Mouse (Mus musculus): Measurements from ENCODE around the gene Tigd2.
"Not testable (repeated sequence)": the region's sequence is repeated elsewhere in the genome, so short reads cannot be mapped to it uniquely, and the experiment has no call there.

The Tigd2 gene

DNA sequence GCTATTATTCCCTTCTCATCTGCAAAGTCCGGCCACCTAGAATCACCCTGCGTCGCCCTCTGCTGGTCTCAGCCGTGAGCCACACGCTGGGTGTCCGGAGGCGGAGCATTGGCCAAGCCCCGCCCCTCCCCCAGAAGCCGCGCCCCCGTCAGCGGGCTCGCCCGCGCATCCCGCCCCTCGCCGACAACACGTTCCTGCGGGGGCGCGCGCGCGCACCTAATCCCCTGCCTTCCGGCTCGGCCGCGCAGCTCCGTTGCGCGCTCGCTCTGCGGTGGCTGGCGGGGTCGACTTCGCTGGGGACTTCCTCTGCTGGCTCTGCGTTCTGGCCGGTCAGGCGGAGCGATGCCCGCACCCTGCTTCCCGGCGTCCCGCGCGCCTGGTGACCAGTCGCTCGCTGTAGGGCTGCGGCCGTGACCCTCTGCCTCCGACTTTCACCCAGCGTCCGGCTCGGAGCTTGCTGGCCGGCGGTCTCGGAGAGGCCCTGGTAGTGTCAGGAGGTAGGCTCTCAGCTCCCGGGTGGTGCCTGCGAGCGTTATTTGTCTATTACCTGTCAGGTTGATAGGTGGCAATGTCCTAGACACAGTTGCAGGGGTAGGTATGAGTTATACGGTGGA, at the start of gene Tigd2:
TSS of gene Tigd2 (plus strand) at position 186 of the 614 bp plus-strand sequence.
- peak; percentile 88 for DNase-seq (ENCODE audit: low read depth)

DNA sequence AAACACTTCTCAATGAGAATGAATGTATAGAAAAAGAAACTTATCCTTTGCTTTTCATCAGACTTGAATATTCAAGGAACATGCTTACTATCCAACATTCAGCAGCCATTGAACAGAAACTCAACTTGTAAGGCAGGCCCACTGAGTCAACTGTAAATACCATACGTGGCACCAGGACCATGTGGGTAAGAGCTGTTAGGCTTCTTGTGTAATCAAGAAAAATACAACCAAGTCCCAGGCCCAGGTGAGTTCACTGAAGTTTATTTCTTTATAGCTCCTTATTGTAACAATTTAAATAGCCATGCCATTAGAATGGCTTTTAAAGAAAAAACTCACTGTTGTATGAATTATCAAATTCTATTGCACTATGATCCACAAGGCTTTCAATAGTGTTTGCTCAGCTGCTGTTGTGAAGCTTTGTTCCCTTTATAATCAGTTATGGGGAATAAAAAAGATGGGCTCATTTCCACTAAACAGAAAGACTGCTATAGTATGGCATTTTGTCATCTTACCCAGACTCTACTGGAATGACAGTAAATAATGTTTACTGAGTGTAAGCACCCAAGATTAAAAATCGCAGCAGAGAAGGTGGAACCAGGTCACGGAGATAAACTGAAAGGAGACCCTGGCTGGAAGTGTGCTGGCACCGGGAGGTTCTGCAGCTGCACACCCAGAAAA, 46.7 kb upstream of the Tigd2 start:
- DNase-seq (ENCODE audit: low read depth), result no peak

DNA sequence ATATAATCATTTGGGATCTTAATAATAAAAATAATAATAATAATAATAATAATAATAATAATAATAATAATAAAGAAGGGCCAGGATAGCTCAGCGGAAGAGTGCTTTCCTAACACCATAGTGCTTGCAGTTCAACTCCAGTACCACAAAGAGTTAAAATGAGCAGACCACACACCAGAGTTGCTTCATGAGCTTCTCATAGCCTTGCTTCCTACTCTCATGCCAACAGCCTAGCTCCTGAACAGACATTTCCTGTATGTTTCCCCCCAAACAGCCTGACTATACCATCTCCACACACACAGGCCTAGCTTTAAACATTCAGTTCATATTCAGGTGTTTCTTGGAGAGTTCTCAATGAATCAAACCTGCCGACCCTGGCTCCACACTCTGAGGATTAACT, 45.8 kb upstream of the Tigd2 start:
- peak; percentile 29 for DNase-seq (ENCODE audit: low read depth)

DNA sequence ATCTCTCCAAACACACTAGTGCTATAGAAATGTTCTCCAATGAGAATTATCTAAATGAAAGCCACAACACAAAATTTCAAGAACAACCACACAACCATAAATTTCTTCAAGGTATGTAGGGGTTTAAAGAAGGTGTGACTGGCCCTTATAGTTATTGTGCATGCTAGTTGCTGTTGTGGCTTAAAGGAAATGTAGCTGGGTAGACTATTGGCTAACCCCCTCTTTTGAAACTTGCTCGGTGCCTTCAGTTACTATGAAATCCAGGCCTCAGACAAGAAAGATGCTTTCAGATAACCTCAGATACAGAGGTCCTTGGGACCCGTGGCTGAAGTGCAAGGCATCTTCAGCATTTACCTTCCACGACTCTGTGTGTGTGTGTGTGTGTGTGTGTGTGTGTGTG, 45.3 kb upstream of the Tigd2 start:
- DNase-seq (ENCODE audit: low read depth), result peak; percentile 28

DNA sequence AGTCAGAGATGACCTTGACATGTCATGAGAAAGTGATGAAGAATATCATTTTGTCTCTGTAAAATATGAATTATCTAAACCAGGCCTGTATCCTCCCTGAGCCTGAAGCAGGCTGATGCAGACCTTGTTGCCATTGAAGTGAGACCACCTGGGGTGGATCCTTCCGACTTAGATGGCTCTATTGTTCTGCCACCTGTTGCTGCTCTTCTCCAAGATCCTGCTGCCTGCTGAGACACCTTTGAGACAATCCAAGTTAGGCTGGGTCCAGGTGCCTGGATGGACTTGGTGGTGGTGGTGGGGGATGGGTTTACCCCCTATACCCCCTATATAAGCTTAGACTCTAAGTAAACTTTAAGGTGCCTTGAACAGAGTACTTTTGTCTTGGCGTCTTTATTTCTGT, 39.7 kb upstream of the Tigd2 start:
- DNase-seq (ENCODE audit: low read depth), result no peak

DNA sequence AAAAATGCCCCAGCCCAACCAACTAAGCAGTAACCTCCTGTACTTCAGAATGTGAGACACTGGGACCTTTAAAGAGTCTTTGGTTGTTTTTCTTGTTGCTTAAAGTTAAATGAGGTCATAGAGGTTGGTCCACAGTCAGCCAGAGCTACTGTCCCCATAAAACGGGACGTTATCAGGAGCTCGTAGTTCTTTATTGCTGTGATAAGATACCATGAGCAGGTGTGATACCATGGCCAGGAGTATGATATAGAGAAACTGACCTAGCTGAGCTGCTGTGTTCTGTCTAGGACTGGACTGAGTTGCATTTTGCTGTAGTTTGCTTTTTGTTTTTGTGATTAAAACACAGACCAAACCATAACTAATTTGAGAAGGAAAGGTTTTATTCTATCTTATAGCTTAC, 37.4 kb upstream of the Tigd2 start:
- DNase-seq (ENCODE audit: low read depth), result no peak

DNA sequence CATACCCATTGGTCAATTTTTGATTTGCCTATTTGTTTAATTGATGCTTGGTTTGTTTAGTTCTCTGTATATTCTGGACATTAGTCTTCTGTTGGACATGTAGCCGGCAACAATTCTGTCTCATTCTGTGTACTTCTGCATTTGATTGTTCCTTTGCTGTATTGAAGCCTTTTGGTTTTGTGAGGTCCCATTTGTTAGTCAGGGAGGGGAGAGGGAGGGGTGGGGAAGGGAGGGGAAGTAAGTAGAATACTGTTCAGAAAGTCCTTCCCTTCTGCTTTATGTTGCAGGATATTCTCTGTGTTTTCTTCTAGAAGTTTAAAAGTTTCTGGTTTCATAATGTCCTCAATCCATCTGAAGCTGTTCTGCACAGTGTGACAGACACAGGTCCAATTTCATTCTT, 34.7 kb upstream of the Tigd2 start:
- DNase-seq (ENCODE audit: low read depth), result no peak

DNA sequence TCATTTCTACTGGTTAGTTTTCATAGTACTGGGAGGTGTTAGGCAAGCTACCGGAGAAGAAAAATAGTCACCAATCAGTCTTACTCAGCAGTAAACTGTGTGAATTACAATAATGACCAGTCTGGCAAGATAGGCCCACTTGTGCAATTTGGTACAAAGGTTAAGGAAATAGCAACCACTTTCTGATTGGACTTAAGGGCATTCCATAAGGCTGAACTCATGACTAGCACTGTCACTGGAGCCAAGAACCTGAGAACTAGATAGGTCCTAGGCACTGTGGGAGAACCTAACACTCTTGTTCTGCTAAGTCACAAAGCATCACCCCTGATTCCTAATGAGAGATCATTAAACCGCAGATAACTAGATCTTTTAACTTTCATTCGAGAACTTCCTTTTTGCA, 30.6 kb upstream of the Tigd2 start:
- no peak for DNase-seq (ENCODE audit: low read depth)

DNA sequence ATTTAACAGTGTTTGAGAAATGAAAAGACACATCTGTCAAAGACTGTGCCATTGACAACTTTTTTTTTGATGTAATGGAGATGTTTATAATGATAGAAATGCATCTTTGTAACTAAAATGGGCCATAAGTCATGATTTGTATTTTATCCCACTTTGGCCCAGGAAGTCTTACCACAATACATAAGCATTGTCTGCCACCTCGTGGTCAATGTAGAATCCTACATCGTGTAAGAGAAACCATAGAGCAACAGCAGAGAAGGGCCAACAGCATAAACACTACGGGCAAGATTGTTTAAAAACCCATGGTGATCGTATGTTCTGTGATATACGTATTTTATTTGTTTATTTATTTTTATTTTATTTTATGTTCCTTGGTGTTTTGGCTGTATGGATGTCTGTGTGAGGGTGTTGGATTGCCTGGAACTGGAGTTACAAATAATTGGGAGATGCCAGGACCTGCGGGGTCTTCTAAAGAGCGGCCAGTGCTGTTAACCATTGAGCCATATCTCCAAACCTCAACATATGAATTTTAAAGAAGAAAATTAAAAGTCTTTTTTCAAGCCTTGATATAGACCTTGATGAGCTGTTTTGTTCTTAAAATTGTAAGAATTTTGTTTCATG, 28.2 kb upstream of the Tigd2 start:
- peak; percentile 86 for DNase-seq (ENCODE audit: low read depth)

DNA sequence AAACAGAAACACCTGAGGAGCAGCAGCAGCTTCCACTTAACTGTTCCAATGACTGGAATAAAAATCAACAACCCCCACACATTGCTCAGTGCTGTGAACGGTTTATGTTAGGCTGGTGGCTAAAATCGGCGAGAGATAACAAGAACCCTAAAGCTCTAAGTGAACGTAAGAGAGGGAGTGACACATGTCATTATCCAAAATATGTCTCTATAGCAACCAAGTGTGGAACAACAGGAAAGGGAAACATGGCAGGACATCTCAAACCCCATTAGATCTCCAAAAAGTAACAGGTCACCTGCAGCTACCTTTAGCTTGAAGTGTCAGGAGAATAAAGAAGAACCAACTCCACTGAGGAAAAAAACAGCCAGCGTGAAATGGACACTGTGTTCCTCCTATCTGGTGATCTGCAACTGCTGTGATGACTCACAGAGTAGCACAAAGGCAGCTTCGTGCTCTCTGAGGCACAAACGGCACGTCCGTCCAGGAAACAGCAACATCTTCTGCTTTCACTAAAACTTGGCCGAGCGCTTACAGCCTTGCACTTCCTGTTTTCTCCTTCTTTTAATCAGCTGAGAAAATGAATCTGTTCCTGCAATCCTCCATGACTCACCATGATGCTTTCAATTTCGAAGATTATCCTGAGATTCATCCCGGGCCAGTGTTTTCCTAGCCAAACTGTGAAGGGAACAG, 23.5 kb upstream of the Tigd2 start:
- peak; percentile 89 for DNase-seq (ENCODE audit: low read depth)

DNA sequence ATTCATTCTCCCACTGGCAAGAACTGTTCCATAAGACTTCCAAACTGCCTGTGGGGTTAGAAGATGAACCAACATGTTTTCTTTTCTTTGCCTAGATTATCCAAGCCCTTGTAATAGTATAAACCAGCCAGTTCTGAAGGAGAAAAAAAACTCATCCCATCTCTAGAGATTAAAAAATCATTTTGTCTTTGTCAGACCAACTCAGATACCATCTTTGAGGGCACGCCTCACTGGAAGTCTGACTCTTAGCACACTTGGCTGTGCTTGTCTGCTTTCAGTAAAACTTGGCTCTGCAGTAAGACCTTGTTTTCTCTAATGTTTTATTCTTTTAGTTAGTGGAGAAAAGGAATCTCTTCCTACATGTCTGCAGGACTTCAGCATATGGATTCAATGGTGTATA, 18.7 kb upstream of the Tigd2 start:
- DNase-seq (ENCODE audit: low read depth), result no peak

DNA sequence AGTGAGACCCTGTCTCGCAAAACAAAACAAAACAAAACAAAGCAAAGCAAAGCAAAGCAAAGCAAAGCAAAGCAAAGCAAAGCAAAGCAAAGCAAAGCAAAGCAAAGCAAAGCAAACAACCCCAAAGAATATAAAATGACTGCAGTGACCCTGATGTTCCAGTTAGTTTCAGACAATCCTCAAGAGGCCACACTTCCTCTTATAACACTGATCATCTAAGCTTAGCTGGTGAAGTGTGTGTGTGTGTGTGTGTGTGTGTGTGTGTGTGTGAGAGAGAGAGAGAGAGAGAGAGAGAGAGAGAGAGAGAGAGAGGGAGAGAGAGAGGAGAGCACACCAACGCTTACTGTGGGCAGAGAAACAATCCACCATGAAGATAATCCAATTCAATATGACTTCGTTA, 14.2 kb upstream of the Tigd2 start:
- not testable (repeated sequence) for DNase-seq (ENCODE audit: low read depth)

DNA sequence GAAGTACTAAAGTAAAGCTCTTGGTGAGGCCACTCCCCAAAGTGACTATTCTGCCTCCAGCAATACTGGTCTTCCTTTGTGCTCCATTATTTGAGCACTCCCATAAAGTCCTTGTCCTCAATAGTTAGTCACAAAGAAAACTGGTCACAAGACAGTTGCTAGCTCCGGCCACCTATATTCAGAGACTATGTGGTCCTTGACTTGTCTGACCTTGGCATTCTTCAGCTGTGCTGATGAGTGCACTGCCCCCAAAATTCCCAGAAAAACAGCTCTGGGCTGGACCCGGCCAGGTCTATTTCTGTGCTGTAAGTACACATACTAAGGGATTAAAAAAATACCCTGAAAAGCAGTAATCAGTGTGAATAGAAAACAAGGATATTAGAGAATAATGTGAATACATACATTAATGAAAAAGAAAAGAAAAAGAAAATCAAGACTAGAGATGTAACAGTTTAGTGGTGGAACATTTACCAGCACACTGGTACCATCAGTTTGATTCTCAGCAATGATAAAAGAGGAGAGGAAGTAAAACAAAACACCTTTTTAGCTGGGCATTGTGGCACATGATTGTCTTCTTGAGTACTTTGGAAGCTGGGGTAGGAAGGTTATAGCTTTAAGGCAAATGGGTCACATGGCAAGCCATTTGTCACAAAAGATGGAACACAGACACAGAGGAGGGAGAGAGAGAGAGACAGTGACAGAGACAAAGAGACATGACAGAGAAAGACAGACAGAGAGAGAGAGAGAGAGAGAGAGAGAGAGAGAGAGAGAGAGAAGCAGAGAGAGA, 12.6 kb upstream of the Tigd2 start:
- no peak for DNase-seq (ENCODE audit: low read depth)

DNA sequence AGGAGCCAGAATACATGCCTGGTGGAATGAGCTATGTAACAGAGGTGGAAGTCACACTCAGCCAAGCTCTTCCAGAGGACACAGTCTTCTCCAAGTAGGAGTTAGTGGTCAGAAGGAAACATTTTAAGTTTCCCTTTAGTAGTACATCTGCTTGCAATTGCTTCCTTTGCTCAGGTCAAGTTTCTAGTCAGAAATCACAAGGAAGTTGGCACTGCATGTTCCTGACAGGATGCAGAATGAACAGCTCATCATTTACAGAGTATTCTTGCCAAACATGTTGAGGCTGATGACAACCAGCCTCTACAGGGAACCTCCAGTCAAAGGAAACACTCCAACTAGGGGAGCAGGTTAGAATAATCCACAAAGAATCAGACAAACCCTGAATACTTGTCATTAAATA, 11.9 kb upstream of the Tigd2 start:
- DNase-seq (ENCODE audit: low read depth), result no peak

DNA sequence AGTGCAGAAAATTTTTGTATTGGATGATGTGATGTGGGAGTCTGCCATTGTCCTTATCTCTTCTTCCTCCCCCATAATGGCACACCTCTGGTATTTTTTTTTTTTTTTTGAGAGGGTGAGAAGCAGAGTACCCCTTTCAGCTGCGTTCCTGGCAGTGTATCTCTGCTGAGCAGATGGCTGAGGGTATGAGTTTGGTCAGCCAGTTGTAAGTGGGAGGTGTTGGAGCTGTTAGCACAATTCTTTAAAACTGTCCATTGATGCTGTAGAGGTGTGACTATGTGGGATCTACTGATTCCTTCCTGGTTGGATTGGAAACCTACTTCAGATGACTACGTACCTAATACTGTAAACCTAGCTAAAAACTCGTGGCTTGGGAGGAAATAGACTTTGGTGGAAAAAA, 10.3 kb upstream of the Tigd2 start:
- no peak for DNase-seq (ENCODE audit: low read depth)

DNA sequence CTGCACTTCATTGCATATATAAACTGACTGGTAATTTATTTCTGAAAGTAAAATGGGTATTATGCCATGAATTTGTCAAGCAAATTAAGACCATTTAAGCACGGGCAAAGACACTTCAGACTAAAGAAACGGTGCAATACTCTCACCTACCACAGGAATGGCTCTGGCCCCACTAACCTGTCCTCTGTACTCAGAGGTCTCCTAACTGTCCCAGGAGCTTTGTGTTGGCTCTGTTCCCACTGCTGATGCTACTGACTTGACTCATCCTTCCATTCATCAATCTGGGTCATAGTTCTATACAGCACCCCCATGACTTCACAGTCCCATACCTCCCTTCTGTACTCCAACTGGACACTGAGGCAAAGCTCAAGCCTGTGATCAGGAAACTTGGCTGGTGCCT, 9.6 kb upstream of the Tigd2 start:
- no peak for DNase-seq (ENCODE audit: low read depth)

DNA sequence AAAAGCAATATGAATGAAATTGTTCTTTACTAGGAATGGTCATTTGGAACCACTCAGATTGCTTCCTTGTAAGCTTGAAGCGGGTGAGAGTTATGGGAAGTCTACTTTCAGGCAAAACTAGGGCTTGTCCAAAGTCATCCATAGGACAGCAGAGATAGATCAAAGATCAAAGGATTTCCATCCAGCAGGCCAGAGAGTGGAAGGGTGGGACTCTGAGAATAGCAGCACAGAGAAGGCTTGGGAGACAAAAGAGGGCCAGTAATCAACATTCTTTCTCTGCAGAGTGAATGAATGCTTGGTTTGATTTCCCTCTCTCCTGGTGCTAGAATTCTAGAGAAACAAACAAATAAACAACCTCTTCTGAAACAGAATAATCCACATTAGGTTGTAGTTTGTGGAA, 1.1 kb upstream of the Tigd2 start:
- DNase-seq (ENCODE audit: low read depth), result no peak

DNA sequence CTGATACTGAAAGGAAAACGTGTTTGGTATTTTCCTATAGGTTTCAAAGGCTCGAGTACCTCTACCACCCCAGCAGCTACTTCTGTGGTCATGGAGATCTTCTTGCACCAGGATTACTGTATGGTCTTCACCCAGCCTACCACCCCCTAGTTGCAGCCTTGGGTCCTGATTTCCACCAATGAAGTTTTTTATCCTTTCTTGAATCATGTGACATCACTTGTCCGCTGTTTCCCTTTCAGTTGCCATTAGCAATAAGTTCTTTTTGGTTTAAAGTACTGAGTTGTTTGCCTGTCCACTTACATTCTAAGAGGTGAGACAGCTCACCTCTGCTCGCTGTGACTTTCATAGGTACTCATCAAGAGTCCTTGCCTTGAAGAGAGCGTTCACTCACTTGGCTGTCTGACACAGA, 633 bp downstream of the Tigd2 start:
- peak; percentile 73 for DNase-seq (ENCODE audit: low read depth)

DNA sequence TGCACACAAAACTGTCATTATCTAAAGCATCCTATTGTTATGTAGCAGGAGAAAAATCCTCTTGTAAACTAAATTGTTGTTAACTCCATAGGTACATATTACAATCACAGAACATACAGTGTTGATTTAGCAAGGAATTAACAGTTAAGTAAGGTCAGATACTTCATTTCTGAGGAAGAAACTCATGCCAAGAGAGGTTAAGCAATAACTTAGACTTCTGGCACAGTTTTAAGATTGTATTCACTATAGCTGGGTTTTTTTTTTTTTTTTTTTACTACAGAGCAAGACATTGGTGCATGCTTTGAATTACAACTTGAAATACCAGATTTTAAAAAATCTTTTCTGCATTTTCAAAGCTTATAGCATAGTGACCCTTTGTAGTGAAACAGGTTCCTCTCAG, 24.5 kb downstream of the Tigd2 start:
- no peak for DNase-seq (ENCODE audit: low read depth)

DNA sequence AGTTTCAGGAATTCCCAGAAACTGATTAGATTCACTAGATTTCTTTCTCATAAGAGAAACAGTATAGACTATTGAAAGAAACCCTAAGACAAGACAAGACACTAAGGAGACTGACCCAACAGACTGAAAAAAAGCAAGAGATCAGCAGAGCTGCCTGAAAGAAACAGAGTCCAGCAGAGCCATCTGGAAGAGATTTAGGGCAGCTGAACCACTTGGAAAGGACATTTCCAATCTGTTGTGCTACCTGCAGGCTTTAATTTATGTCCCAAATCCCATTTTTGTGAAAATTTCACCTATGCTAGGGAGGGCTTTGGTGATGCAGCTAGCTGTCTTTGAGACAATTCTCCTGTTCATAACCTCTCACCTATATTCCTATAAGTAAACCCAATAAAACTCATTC, 25.0 kb downstream of the Tigd2 start:
- DNase-seq (ENCODE audit: low read depth), result no peak

DNA sequence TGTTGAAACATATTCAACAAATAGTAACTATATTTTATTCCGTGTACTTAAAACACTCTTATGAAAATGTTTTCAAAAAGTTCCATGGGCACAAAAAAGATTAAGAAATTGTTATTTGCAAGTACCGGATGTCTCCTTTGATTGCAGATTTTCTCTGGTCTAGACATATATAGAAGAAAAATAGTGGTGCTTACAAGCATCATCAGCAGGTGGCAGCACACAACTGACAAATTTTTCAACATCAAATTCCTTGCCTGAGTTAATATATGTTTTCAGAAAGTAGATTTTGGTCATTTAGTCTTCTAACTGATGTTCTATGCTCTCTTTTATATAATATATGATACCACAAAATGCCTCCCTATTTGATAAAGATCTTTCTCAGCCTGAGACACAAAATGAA, 41.0 kb downstream of the Tigd2 start:
- peak; percentile 68 for DNase-seq (ENCODE audit: low read depth)

DNA sequence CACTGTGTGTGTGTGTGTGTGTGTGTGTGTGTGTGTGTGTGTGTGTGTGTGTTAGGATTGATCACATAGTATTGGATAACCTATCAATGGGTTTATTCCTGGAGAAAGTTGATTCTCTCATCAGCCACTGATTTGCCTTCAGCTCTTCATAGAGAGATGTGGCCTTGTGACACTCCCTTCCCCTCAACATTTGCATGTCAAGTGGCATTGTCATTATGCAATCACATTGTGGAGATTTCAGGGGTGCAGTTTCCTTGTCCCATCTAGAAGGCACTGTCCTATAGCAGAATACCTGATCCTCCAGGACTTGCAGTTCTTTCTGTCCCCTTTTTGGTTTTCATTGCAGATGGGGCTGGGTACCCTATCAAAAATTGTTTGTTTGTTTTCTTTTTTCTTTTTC, 41.9 kb downstream of the Tigd2 start:
- DNase-seq (ENCODE audit: low read depth), result no peak

Data from 416B (cell line).